Mouse (Mus musculus): ENCODE results near the gene Ptf1a. TPM values are rescaled to one million over a fixed set of nuclear protein-coding genes. Genes with fewer than 3 reads are reported as not detected.

The Ptf1a gene
- total RNA-seq, 2 experiments from 2014 or later: not detected

GRCm38 (mm10) chr2:19455857-19456482, 10.5 kb downstream of the Ptf1a start:
- Histone ChIP-seq H3K27ac (no peak overlapping the region), H3K4me3 (no peak overlapping the region)
- intact Hi-C loops (cut with DNase I): no loop called here
- TF ChIP-seq CTCF (IDR thresholded peaks at IDR 0.05): no peak
- DNase-seq (ENCODE audit: extremely low spot score in 1 of 2, low spot score in 2 of 2): no peak

- Histone ChIP-seq H3K4me3 (no peak overlapping the region), H3K27ac (no peak overlapping the region)
- intact Hi-C loops (cut with DNase I): no loop called here
- TF ChIP-seq CTCF (IDR thresholded peaks at IDR 0.05): no peak
- no peak for DNase-seq (ENCODE audit: extremely low spot score in 1 of 2, low spot score in 2 of 2)
Observed at GRCm38 (mm10) chr2:19458785-19459184, 13.3 kb downstream of the Ptf1a start.

- H3K4me3 ChIP-seq: no peak overlapping the region
- intact Hi-C loops (cut with DNase I): no loop called here
- H3K27ac ChIP-seq: no peak overlapping the region
- no peak for TF ChIP-seq CTCF (IDR thresholded peaks at IDR 0.05)
- DNase-seq (ENCODE audit: extremely low spot score in 1 of 2, low spot score in 2 of 2): no peak
Observed at GRCm38 (mm10) chr2:19461940-19462339, 16.5 kb downstream of the Ptf1a start.

GRCm38 (mm10) chr2:19490262-19490661, 44.8 kb downstream of the Ptf1a start:
- no peak for DNase-seq (ENCODE audit: extremely low spot score in 1 of 2, low spot score in 2 of 2)
- Histone ChIP-seq H3K27ac (no peak overlapping the region), H3K4me3 (no peak overlapping the region)
- no peak for TF ChIP-seq CTCF (IDR thresholded peaks at IDR 0.05)
- intact Hi-C loops (cut with DNase I): no loop called here

Other genes with a start within 250 kb of the Ptf1a start
- under 1 TPM; 0.48 to 0.56 TPM for gene Armc3, start 246.4 kb upstream of the Ptf1a start, total RNA-seq (2021)
- gene Msrb2, start 74.2 kb upstream of the Ptf1a start, total RNA-seq (2021): 10 to 100 TPM; 20.6 to 22.8 TPM
- not detected for gene 4921504E06Rik, start 108.3 kb downstream of the Ptf1a start, total RNA-seq (2021)
- 10 to 100 TPM; 27.4 to 27.8 TPM for gene Otud1, start 212.1 kb downstream of the Ptf1a start, total RNA-seq (2021)

Measured in left cerebral cortex, adult 2 months (tissue).